Mouse (Mus musculus) liver, adult 2 months (tissue): ENCODE results near the gene Samd9l.

ENCODE experiments used
- CTCF ChIP-seq: fragments of 200-500 bp; IDR thresholded peaks from 2 replicates; pipeline ENCODE4 v1.5.1; 2011; ENCODE audit warnings: low read depth, low read length, control low read depth
- POLR2A ChIP-seq: fragments of 200-500 bp; IDR thresholded peaks from 2 replicates; pipeline ENCODE4 v1.6.1; 2011; ENCODE audit warnings: low read length, control low read depth; ENCODE audit not compliant: insufficient read depth; ENCODE audit errors: extremely low read depth

DNA sequence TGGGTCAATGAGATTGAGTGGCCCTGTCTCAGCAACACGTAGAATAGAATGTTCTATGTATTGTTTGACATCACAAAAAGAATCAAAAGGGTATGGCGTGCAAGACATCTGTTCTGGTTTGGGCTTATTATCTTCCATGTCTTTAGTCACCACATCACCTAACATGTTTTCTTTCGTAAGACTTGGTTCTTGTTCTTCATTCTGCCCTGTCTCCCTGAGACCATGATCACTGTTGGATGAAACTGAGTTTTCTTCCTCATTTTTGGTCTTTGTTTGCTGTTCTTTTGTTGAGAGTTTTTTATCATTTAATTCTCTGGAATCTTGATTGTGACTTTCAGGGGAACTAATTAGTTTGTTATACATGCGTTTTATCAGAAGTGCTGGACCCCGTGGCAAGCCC is 22.7 kb downstream of the Samd9l start:
- TF ChIP-seq POLR2A, result no peak
- no peak for TF ChIP-seq CTCF
